Mouse (Mus musculus) right cerebral cortex, adult 2 months (tissue): Measurements from ENCODE around the gene Htr1b.
A peak's percentile ranks its signal among the peaks of the same experiment; 100 is the strongest.

Experiments used
- DNase-seq, 2 experiments: peaks; one replicate each; pipeline ENCODE4 v3.0.0; 2021 to 2022; ENCODE audit warnings: low spot score in 2 of 2

Gene Htr1b

GRCm38 (mm10) chr9:81633437-81633973 lies at the start of gene Htr1b:
Gene Htr1b, minus strand, starts transcription at chr9:81633828.
- peak; percentile 42 to 65 for DNase-seq

- no peak for DNase-seq
Measured at GRCm38 (mm10) chr9:81676716-81677115, 43.1 kb upstream of the Htr1b start.

- DNase-seq, result no peak
Measured at GRCm38 (mm10) chr9:81637486-81637885, 3.9 kb upstream of the Htr1b start.

GRCm38 (mm10) chr9:81635109-81635508 lies 1.5 kb upstream of the Htr1b start:
- DNase-seq, result peak in 1 of 2 experiments; percentile 18

GRCm38 (mm10) chr9:81634163-81634562 lies 535 bp upstream of the Htr1b start:
- DNase-seq, result peak in 1 of 2 experiments; percentile 16

GRCm38 (mm10) chr9:81632736-81633436 lies 742 bp downstream of the Htr1b start:
- DNase-seq, result peak; percentile 31 to 61

GRCm38 (mm10) chr9:81632191-81632735 lies 1.4 kb downstream of the Htr1b start:
- peak in 1 of 2 experiments; percentile 44 for DNase-seq

- DNase-seq, result peak; percentile 42 to 50
Measured at GRCm38 (mm10) chr9:81631581-81632091, 2.0 kb downstream of the Htr1b start.

GRCm38 (mm10) chr9:81626899-81627606 lies 6.6 kb downstream of the Htr1b start:
- DNase-seq, result peak; percentile 87 to 92

GRCm38 (mm10) chr9:81625898-81626297 lies 7.7 kb downstream of the Htr1b start:
- peak in 1 of 2 experiments; percentile 35 for DNase-seq

- no peak for DNase-seq
Measured at GRCm38 (mm10) chr9:81622873-81623272, 10.8 kb downstream of the Htr1b start.

GRCm38 (mm10) chr9:81611022-81611421 lies 22.6 kb downstream of the Htr1b start:
- no peak for DNase-seq
